Mouse (Mus musculus) lung, postnatal 10 days (tissue): ENCODE measurements around the gene Snrpd3.
"Not testable (repeated sequence)": the region's sequence is repeated elsewhere in the genome, so short reads cannot be mapped to it uniquely, and the experiment has no call there.

ENCODE experiments used
- DNase-seq: peaks from one replicate; pipeline ENCODE4 v3.0.0; 2021

Snrpd3 gene

DNA sequence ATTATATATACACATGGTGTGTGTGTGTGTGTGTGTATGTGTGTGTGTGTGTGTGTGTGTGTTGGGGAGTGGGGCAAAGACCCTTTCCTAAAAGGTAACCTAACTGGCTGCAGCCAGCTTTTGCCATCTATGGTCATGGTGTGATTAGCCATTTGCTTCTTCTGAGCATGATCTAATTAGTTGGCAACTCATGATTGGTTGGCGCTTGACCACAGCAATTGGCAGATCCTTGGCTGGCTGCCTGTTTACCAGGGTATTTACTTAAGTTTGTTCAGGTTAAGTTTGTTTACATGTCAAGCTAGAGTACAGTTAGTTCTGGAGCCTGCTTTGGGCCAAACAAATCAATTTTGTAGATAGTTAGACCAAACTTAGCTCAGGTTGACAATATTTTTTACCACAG is 15.7 kb upstream of the Snrpd3 start:
- no peak for DNase-seq

DNA sequence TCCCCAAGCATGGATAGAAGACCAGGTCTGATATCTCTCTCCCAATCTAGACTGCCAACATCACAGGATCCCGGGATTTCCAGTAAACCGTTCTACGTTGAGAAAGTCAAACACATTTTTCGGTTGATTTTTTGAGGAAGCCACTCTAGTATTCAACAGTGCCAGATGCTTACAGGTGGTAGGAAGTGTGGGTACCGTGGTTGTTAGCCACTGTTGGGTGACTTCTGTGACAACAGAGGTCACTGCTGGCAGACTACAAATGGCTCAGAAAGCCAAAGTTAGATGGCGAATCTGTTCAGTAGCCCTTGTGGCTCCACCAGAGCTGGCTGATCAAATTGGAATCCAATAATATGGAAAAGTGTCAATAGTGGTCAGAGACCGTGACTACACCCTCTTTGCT is 13.7 kb upstream of the Snrpd3 start:
- no peak for DNase-seq

DNA sequence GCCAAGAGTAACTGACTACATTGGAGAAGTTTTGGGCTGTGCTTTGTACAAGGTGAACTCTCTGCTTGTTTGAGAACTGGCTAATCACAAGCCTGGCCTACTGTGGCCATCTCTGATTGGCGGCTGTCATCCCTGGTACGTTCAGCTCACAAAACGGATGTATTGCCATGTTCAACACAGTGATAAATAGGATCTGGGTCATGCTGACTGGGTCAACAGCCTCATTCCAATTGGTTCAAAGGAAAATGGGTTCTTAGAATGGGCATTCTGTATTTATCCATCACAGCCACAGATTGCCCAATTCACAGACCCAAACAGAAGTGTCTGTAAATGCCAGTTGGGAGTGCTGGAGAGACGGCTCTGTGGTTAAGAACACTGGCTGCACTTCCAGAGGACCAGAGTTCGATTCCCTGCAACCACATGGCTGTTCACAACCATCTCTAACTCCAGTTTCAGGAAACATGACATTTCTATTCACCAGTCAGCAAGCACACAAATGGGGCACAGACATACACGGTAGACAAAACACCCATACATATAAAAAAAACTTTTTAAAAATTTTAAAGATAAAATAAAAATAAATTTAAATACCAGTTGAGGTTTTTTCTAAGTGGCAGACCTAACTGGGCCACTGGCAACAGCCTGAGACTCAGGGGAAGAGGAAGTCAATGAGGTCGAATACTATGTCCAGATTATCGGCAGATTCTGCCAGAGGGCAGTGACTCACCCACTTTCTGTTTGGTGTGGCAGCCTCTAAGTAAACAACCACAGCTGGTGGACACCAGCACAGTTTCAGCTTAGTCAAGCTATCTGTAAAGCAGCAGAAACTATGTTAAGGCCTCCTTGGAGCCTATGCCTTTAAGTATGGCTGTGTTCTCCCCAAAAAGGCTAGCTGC is 12.9 kb upstream of the Snrpd3 start:
- peak; percentile 23 for DNase-seq

DNA sequence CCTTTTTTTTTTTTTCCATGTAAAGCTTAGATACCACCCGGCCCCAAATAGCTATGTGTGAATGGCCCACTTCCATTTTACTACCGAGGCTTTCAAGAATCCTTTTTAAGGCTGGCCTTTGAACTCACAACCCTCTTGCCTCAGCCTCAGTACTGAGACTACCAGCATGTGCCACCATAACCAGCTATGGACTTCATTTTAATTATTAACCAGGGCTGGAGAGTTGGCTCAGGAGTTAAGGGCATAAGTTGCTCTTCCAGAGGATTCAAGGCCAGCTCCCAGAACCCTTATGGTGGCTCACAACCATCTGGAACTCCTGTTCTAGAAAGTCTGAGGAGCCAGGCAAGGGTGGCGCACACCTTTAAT is 12.2 kb upstream of the Snrpd3 start:
- no peak for DNase-seq

DNA sequence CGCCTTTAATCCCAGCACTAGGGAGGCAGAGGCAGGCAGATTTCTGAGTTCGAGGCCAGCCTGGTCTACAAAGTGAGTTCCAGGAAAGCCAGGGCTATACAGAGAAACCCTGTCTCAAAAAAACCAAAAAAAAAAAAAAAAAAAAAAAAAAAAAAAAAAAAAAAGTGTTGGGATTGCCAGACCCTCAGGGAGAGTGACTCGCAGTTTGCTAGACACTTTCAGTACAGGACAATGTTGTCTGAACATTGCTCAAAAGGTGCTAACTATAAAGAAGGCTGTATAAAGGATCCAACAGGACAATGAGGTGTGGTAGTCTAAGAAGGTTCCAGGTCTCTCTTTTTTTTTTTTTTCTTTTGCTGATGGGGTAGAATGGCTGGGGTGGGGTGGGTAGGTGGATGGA is 11.4 kb upstream of the Snrpd3 start:
- DNase-seq, result not testable (repeated sequence)

DNA sequence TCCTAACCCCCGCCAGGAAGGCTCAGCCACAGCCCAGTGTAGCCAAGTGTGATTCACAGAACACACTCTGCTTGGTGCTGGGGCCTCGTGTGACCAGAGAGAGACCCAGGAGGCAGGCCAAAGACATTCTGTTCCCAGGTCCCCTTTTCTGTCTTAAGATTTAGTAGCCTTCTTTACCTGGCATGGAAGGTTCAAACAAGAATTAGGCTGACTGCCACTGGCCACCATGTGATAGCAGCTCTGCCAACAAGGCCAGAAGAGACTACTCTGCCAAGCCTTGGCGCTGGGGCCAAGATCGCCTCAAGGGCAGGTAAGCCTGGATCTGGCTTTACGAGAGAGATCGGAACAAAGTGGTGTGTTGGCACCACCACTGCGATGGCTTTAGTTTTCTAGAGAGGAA is 6.9 kb upstream of the Snrpd3 start:
- DNase-seq, result no peak

DNA sequence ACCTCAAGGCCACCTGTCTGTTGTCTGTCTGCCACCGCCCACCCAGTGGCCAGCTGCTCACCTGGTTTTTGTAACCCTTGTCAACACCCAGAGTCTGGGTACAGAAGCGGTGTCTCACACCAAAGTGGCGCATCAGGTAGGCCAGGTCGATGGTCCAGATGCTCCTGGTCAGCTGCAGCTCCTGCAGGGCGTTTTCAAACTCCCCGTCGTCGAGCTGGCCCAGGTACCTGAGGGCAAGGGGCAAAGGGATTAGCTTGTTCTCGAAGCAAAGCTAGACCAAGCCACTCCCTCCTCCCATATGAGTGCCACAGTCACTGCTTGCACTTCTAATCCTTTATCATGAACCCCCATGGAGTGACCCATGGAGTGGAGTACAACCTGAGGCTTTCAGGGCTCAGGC is 6.3 kb upstream of the Snrpd3 start:
- DNase-seq, result no peak

DNA sequence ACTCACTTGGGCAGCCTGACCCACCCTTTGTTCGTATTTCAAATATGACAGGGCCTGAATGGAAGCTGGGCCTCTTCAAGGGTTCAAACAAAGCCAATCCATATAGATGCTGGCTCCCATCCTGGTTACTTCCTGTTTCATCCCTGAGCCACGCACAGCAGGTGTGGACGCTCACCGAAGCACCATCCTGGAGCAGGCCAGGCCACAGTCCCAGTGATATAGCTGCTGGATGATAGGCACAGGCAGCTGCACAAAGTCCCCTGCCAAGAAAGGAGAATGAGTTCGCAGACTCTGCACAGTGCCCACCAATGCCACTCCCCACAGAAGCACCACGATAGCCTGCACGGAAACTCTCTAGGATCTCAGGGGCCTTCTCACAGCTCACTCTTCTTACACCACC is 5.5 kb upstream of the Snrpd3 start:
- DNase-seq, result no peak

DNA sequence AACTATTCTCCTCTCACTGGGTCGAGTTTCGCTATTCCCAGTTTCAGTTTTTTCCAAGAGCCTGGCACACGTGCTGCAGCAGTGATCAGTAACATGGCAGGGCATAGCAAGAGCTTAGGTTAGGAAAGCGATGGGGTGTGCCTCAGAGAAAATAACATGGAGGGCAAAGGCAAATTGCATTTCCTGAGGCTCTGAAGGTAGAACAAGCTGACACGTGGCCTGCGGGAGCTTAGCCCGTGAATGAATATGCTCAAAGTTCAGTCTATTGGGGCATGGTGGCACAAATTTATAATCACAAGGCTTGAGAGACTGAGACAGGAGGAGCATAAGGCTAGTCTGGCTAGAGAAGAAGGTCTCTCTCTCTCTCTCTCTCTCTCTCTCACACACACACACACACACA is 4.6 kb upstream of the Snrpd3 start:
- no peak for DNase-seq

DNA sequence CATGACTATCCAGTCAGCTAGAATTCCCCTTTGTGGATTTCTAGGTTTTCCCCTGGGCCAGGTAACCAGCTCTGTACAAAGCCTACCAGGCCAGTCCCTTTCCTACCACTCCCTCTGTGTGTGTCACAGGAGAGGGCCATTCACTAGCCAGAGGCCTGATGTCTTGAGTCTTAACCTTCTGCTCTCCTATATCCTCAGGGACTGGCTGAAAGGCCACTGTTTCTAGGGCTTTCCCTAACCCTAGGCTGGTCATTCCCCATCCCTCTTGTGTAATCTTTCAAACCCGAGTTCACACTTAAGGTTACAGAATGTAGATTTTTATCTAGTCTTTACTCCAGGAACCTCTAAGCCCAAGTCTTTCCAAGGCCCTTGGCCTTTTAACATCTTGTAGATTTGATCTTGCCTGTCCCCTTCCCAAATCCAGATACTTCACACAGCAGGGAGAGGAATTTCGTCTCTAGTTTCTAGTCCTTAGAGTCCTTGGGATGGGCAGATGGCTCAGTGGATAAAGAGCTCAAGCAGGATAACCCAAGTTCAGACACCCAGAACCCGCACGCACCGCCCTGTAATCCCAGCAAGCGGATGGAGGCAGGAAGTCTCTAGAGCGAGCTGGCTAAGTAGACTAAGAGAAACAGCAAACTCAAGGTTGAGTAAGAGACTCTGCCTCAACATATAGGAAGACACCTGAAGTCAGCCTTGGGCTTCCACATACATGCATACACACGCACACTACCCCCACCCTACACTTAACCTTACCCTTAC is 3.9 kb upstream of the Snrpd3 start:
- no peak for DNase-seq

DNA sequence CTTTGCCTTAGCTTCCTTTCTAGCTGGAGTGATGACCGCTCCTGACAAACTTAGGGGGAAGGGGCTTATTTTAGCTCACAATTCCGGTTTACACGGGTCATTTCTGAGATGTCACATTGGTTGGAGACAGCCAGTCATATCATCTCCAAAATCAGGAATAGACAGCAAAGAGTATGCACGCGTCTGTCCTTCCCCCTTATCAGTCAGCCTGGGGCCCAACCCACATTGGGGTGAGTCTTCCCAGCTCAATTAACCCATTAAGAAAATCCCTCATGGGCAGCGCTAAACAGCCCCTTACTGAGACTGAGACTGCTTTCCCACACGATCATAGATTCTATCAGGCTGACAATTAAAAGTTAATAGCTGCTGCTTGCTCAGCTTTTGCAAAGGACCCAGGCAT is 3.0 kb upstream of the Snrpd3 start:
- no peak for DNase-seq

DNA sequence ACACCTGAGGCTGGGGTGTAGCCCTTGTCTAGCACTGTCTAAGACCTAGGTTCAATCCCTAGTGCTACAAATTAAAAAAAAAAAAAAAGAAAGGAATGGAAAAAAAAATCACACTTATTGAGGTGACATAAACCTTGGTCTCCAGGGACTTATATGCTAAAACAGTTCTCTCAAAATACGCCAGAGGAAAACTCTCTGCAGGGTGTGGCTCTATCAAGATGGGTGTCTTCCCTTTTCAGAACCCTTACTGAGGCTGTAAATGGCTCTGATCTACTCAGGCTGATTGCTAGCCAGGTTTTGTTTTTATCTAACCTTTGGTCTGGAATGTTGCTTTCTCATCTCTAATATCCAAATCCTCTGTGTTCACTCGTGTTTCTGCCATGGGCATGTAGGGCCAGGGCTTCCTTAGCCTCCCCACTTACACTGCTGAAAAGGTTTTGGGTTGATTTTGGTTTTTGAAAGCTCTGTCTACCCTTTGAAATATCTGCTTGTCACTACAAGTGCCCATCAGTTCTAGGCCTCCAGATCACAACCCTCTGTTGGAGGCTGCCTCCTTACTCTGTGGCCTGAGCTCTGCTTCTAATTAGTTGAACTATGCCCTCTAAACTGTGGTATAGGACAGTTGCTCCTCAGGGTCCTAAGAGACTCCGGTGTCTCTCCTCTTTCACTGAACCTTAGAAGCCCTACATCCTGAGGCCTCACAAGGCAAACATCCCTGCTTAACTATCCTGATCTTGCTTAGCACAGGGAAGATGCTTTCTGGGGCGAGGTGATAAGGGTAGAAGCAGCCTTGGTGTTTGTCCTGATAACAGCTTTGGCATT is 1.9 kb upstream of the Snrpd3 start:
- DNase-seq, result no peak

DNA sequence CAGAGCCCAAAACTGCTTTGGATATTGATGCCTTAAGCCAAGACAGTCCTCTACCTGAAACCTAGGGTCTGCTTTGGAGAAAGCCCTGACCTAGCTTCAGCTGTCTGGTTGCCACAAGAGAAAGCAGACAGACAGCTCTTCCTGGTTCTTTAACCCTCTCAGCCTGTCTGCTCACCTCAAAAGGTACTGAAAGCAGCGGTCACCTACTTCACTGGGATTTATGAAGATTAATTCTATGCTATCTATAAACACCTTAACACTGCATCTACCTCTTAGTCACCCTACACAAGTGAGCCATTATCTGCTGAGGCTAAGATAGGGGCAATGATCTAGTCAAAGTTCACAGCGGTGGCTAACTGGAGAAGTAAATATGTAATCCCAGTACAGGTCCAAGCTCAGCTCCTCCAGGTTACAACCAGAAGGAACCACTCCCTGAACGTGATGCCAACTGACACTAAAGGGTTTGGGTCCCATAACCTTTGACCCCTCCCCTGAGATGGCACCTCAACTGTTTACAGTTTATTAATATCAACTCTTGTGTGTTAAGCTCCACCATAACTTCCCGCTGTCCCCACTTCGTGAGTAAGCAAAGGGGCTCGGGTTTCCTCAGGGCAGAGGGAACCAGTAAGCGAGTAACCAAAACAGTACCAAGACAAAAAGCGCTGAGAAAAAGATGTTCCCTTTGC is 1.2 kb upstream of the Snrpd3 start:
- DNase-seq, result no peak

DNA sequence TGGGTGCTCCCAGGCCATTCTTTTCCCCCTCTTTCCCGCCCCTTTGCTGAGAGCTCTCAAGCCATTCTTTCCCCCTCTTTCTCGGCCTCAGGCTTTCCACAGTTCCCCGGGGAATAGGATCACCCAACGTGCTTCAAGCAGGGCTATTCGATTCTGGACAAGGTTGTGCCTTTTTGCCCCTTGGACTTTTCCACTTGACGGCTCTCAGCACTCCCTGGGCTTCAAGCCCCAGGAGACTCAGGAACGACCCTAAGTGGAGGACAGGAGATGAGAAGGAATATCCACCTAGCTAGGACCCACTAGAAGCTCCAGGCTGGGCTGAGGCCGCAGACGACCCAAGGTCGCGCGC is 653 bp upstream of the Snrpd3 start:
- DNase-seq, result no peak

DNA sequence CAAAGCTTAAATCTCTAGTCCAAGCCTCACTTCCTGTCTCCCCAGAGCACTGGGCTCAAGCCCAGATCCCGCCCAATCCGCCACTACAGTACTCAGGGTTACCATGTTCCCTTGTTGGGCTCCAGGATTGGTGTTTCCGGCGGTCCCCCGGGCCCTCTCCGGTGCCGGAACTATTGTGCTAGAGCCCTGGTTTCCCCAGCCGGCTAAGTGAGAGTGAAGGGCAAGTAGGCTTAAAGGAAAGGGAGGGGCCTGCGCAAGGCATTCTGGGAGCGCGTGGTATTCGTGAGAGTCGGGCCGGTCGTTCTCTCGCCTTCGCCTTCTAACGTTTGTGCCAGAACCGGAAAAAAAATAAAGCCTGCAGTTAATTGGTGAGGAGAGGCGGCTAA is 400 bp downstream of the Snrpd3 start, which contains the start of gene Gucd1:
Gene Gucd1 (minus strand): TSS at position 215 of the 386 bp plus-strand sequence.
- DNase-seq, result peak; percentile 99

DNA sequence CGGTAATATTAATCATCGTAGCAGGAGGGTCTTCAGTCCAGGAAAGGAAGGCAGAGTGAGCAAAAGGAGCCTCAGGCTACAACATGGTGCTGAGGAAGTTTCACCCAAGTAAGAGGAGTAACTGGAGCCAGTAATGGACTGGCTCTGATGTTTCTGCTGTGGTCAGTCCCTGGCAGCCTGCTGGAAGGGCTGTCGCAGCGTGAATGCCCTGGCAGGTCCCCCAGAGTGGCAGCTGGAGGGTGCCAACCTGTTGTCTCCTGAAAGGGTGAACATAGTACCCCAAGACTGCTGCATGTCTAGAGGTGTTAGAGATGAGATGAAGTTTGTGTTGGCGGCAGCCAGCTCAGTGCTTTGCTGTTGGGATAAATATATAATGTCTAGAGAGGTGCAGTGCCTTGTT is 3.2 kb downstream of the Snrpd3 start:
- no peak for DNase-seq

DNA sequence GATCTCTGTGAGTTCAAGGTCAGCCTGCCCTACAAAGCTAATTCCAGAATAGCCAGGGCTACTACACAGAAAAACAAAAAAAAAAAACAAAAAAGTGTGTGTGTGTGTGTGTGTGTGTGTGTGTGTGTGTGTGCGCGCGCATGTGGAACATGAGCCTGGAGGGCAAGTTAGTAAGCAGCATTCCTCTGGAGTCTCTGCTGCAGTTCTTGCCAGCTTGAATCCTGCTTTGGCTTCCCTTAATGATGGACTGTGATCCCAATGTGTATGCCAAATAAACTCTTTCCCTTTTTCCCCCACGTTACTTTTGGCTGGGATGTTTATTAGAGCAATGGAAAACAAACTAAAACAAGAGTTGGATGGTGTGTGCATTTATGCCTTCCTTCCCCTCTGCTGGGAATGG is 4.3 kb downstream of the Snrpd3 start:
- DNase-seq, result no peak

DNA sequence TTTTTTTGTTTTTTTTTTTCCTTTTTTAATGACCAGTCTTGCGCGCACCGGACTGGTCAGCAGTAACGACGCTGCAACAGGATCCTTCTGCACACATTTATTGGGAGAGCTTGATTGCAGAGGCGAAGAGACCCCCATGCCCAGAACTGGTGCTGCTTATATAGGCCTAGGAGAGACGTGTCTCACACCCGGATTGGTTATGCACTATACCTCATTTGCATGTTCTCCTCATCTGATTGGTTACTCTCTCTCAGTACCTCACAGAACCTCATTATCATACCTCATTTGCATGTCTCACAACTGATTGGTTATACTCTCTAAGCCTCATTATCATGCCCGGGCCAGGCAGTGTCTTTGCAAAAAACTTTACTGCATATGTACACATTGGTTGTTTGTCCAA is 8.1 kb downstream of the Snrpd3 start:
- DNase-seq, result not testable (repeated sequence)

DNA sequence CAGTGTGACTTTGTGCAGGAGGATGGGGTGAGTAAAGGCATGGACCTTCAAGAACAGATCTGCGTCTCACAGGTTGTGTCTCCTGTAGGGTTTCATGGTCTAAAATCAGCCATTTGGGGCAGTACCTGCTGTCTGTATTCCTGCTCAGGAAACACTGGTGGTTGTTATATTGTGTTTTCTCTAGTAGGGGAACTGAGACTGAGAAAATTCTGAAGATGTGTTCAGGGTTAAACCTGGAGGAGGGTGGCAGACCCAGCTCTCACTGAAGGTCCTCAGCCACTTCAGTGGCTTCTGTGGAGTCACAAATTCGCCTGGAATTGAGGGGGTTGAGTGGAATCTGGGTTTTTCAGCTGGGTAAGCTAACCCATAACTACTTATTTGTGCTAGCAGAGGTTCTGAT is 13.0 kb downstream of the Snrpd3 start:
- DNase-seq, result no peak

DNA sequence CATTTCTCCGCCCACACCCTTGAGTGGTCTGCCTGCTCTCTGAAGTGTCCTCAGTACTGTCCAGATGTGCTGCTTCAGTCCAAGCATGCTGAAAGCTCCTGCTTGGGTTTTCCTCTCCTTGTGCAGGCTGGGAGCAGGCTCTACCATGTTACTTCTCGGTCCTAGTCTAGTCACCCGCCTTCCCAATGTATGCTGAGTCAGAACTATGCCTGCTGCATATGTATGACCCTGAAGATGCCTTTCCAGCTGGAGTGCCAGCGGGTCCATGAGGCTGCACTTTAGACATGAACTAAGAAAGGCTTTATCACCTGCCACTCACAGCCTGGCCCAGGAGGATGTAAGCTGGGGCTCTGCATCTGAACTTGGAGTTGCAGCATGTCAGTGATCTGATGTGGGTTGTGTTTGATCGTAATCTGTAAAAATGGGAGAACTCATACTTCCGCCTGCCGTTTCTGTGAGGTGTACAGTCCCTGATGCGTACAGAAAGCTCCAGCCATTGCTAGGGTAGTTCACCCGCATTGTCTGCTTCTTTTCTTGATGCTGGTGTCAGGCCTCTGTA is 14.3 kb downstream of the Snrpd3 start:
- no peak for DNase-seq

DNA sequence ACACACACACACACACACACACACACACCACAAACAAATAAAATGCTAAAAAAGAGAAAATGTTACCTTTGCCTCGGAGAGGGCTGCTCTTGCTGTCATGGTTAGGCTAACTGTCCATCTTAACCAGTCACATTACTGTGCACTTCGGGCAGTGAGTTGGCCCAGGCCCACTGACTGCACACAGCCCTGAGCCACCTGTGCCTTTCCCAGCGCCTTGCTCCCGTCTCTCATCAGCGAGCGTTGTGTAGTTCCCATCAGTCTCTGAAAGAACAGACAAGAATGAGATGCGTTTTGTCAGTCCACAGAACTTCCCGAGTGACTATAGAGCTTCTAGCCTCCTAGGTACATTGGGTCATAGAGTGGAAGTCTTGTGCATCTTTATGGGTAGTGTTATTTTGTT is 16.9 kb downstream of the Snrpd3 start:
- no peak for DNase-seq

DNA sequence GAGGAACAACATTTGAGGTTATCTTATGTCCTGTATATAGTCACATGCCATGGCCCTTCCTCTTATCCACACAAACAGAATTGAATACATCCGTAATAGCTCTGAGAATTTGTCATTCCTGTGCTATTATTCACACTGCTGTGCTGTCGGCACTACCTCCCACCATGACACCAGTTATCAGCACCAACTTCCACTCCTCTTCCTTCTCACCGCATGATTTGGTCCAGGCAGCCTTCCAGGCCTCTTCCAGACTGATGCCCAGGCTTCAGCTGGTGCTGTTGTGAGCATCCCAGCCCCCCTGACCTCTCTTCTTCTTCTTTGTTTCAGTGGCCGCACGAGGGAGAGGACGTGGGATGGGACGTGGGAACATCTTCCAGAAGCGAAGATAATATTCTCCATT is 17.6 kb downstream of the Snrpd3 start:
- peak; percentile 35 for DNase-seq

DNA sequence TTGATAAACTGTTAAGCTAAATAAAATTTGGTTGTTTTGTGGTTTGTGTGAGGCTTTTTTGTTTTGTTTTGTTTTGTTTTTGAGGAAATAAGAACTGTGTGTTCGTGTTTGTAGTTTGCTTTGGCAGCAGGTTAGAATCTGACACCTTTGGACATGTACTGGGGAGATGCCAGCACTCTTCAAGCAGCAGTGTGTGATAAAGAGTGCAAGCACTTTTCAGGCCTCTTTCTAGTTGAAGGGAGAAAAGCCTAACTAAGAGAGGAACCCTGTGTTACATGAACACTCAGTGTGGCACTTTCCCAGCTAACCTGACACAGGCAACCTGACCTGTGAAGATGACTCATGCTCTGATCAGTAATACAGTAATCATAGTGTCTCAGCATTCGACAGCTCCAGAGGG is 18.1 kb downstream of the Snrpd3 start:
- DNase-seq, result peak; percentile 49
